8 mouse cellular contexts compared by ENCODE assay signal in the genomic region with DNA sequence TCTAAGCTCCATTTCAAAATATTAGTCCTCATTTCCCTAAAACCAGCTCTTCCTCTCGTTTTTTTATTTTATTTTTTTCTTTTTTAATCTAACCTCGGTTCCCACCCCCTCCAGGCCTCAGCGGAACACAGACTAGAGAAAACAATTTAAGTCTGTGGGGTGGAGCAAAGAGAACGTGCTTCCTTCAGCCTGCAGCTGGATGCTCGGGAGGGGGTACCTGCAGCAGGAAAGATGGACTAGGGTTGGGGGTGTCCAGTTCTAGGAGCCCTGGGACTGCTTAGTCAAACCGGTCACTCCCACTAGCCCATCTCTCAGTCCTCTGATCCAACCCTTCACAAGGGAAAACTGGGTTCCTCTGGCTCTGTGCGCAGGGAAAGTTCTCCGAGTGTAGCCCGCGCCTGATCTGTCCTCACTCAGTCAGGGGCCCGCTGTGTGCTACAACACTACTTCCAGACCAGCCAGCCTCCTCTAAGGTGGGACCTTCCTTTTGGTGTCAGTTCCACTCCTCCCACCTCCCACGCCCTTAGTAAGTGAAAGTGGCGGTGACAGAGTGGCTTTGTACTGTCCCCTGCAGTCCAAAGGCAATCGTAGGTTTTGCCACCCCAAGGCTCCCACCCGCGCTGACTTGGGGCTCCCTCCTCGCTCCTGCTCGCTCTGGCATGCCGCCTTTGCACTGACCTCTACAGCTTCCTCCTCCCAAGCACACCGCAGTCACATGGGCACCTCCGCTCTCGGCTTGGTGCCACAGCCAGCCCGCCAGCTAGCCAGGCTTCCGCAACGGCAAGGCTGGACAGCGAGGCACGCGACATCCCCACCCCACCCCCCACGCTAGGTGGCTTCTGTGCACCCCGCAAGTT. TPM values are rescaled to one million over a fixed set of nuclear protein-coding genes. Genes with fewer than 3 reads are reported as not detected.
DNase-seq lines count a peak whose midpoint lies in the region; ATAC-seq and TF ChIP-seq lines count a peak whose summit lies in the region.

No protein-coding gene starts in this region.

- no peaks in the 10 kb centered on the region for H3K9me3 ChIP-seq in forebrain, postnatal 0 days (ENCODE audit: low read length)
- H3K9me3 ChIP-seq in hindbrain, embryonic 11.5 days (ENCODE audit: control insufficient read depth, low read length), result no peaks in the 10 kb centered on the region

- DNase-seq in Muller cell, postnatal 12 days (ENCODE audit: inconsistent ontology term), result peak; percentile 66
- peak; percentile 77 to 80 for DNase-seq in cerebellum, adult 18-20 months
- DNase-seq in forebrain, postnatal 0 days, result peak; percentile 62
- peak; percentile 55 for DNase-seq in hindbrain, embryonic 11.5 days (ENCODE audit: low spot score)
- DNase-seq in layer of hippocampus, postnatal 14 days (ENCODE audit: low spot score in 2 of 2), result peak; percentile 28 to 43
- DNase-seq in lung, postnatal 14 days, result peak; percentile 65
- peak; percentile 57 for DNase-seq in ovary, postnatal 36 days (ENCODE audit: low spot score)
- peak; percentile 52 for DNase-seq in thymus, postnatal 36 days

- peak overlapping the region; percentile 51 for H3K4me3 ChIP-seq in forebrain, postnatal 0 days (ENCODE audit: low read depth, low read length)
- H3K4me3 ChIP-seq in hindbrain, embryonic 11.5 days (ENCODE audit: low read depth, low read length), result peak overlapping the region; percentile 30

- H3K4me2 ChIP-seq in forebrain, postnatal 0 days (ENCODE audit: low read depth), result peak overlapping the region; percentile 93
- H3K4me2 ChIP-seq in hindbrain, embryonic 11.5 days (replicated peaks; ENCODE audit: low read depth, low read length), result peak overlapping the region; percentile 79

- H3K36me3 ChIP-seq in forebrain, postnatal 0 days (ENCODE audit: insufficient read depth), result peaks cover 12% of the 10 kb centered on the region
- H3K36me3 ChIP-seq in hindbrain, embryonic 11.5 days (ENCODE audit: control insufficient read depth, insufficient read depth, low read length), result no peaks in the 10 kb centered on the region

- peak overlapping the region; percentile 78 for H3K9ac ChIP-seq in forebrain, postnatal 0 days
- peak overlapping the region; percentile 28 for H3K9ac ChIP-seq in hindbrain, embryonic 11.5 days (ENCODE audit: low read depth, low read length)

- ATAC-seq in forebrain, postnatal 0 days, result peak; percentile 21
- peak; percentile 40 for ATAC-seq in hindbrain, embryonic 11.5 days (ENCODE audit: low FRiP score)

- H3K4me1 ChIP-seq in forebrain, postnatal 0 days (ENCODE audit: insufficient read depth), result peaks cover 10% of the 10 kb centered on the region; the same call in 1 of the 2 replicates
- H3K4me1 ChIP-seq in hindbrain, embryonic 11.5 days (replicated peaks; ENCODE audit: control insufficient read depth, insufficient read depth, low read length), result peaks cover 4% of the 10 kb centered on the region; the same call in 1 of the 2 replicates

- peak overlapping the region; percentile 94 for H3K27ac ChIP-seq in forebrain, postnatal 0 days (ENCODE audit: low read depth, low read length)
- no peak overlapping the region for H3K27ac ChIP-seq in hindbrain, embryonic 11.5 days (ENCODE audit: low read depth, low read length)

- no peak for TF ChIP-seq CTCF in forebrain, postnatal 0 days (IDR thresholded peaks at IDR 0.05; ENCODE audit: low read depth)

- 2% methylated on average over 30 of the region's 30 CpGs for WGBS in forebrain, postnatal 0 days
- WGBS in hindbrain, embryonic 11.5 days, result 10% methylated on average over 30 of the region's 30 CpGs

- no peaks in the 10 kb centered on the region for H3K27me3 ChIP-seq in forebrain, postnatal 0 days (ENCODE audit: insufficient read depth, low read length)
- peaks cover 17% of the 10 kb centered on the region for H3K27me3 ChIP-seq in hindbrain, embryonic 11.5 days (ENCODE audit: control insufficient read depth, insufficient read depth, low read length)

RNA-seq across cellular contexts. Expression of a gene that starts 38.3 kb away (rescaled TPM):
- 127 and 158 TPM in 2 replicates for total RNA-seq in forebrain, postnatal 0 days (2014; rRNA removed)
- 84.6 and 91.7 TPM in 2 replicates for polyA plus RNA-seq in forebrain, postnatal 0 days (2015; fragmentation: Nextera tagmentation; extraction: Ambion mirVana)
- polyA plus RNA-seq in hindbrain, embryonic 11.5 days (2014; fragmentation: Nextera tagmentation; extraction: Ambion mirVana), result 59.9 and 67.6 TPM in 2 replicates
- total RNA-seq in layer of hippocampus, postnatal 14 days (2021), result 10 to 100 TPM; 41.3 to 54.5 TPM
